Mouse (Mus musculus): Measurements from ENCODE around the gene Plin1.

Plin1 gene

DNA sequence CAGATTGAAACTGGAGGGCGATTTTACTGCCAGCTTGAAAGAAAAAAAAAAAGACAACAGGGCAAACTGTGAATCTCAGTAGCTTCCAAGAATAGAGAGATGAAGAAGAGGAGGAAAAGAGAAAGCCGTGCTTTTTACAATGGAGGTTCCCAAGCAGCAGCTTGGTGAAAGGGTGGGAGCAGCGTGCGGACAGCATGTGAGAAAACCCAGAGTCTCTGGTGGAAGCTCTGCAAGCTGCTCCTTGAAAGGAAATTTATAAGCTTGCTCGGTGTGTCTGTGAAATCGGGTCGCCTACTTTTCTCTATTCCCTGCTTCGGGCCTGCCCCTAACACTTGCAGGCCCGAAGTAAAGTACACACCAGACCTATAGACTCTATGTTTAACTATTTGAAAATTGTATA, 11.3 kb upstream of the Plin1 start:
- CTCF ChIA-PET, result interaction anchor here (0.6 to 3.4 kb wide), 7 partner anchors 16 to 486 kb away, joined by 3 to 32 read pairs (median 3); no protein-coding TSS in a partner anchor
- POLR2A ChIA-PET, result interaction anchor here in 3 of 4 experiments (0.6 to 1.5 kb wide), 6 partner anchors 20 to 738 kb away, joined by 3 to 9 read pairs (median 4); no protein-coding TSS in a partner anchor

GRCm38 (mm10) chr7:79742659-79743536, 10.2 kb upstream of the Plin1 start, which contains the start of the genes Pex11a and Wdr93:
TSS of gene Pex11a (minus strand) at chr7:79743131.
TSS of gene Wdr93 (plus strand) at chr7:79743163.
- POLR2A ChIA-PET, result interaction anchor here in 3 of 4 experiments (0.7 to 1.8 kb wide), 10 partner anchors 11 to 554 kb away, joined by 3 to 6 read pairs (median 4); no protein-coding TSS in a partner anchor
- CTCF ChIA-PET, result interaction anchor here (0.6 to 3.4 kb wide), 12 partner anchors 12 to 758 kb away, joined by 3 to 32 read pairs (median 3); no protein-coding TSS in a partner anchor

DNA sequence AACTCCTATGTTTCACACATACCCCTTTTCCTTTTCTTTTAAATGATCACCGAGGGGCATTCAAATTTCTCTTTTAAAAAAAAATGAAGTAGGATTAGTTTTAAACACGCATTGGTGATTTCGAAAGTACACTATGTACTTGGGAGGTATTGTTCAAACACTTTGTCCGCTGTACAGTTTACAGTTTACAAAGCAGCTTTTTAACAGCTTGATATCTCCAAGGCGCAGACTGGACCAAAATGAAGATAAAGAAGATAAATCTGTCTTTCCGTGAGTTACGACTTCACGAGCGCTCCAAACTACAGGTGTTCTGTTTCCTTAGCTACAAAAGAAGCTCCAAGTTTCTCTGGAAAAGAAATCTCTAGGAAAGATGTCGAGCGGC, 9.6 kb upstream of the Plin1 start:
- CTCF ChIA-PET, result interaction anchor here in 3 of 4 experiments (0.8 to 3.4 kb wide), 5 partner anchors 11 to 274 kb away, joined by 3 to 32 read pairs (median 4); no protein-coding TSS in a partner anchor
- POLR2A ChIA-PET, result interaction anchor here in 2 of 4 experiments (1.1 to 1.8 kb wide), 4 partner anchors 11 to 232 kb away, joined by 3 to 6 read pairs (median 4); no protein-coding TSS in a partner anchor

GRCm38 (mm10) chr7:79740279-79740678, 7.6 kb upstream of the Plin1 start:
- ChIA-PET POLR2A (no interaction called here), CTCF (interaction anchor here in 1 of 4 experiments (3.1 kb wide), 1 partner anchor 12 kb away, joined by 11 read pairs; no protein-coding TSS in a partner anchor)

- ChIA-PET POLR2A (no interaction called here), CTCF (interaction anchor here (0.6 to 3.1 kb wide), 4 partner anchors 11 to 944 kb away, joined by 3 to 11 read pairs (median 4); no protein-coding TSS in a partner anchor)
Observed at GRCm38 (mm10) chr7:79738913-79739312, 6.2 kb upstream of the Plin1 start.

DNA sequence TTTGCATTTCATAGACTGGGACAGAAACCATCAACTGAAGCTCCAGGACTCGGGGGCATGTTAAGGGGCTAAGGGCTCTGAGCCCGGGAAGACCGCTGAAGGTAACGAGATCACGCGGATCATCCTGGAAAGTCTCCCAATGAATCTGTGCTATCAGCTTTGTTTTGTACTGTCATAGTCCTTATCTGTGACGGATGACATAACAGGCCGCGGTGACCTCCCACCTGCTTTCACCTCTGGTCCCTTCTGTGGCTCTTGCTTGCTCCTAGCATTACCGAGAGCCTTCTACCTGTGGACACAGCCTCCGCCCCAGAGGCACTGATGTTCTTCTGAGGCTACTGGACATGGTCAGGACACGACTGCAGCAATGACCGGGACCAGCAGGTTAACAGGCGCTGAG, 3.8 kb upstream of the Plin1 start:
- ChIA-PET CTCF (interaction anchor here in 1 of 4 experiments (1.5 kb wide), 1 partner anchor 8 kb away, joined by 9 read pairs; no protein-coding TSS in a partner anchor), POLR2A (no interaction called here)

DNA sequence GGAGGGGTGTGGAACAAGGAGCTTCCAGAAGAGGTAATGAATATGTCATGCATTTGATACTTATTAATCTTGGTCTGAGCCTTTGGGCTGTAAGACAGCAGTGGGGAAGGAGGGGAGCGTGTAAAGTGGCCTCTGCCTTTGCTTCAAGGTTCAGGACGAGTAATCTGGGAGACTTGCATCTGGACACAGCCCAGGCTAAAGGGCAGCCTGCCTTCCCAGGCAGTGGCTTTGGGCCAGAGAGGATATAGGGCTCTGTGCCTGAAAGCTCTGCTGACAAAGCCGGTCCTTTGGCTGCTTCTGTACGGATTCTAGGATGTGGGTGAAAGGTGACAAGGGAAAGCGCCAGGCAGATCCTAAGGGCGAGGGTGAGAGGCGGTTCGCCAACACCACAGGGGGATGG, 1.9 kb upstream of the Plin1 start:
- POLR2A ChIA-PET, result no interaction called here
- CTCF ChIA-PET, result no interaction called here

GRCm38 (mm10) chr7:79731438-79731837, 1.3 kb downstream of the Plin1 start:
- ChIA-PET POLR2A (interaction anchor here in 2 of 4 experiments (0.7 to 1.6 kb wide), 5 partner anchors 10 to 242 kb away, joined by 3 to 4 read pairs (median 3); no protein-coding TSS in a partner anchor), CTCF (interaction anchor here (0.6 to 1.6 kb wide), 9 partner anchors 10 to 261 kb away, joined by 3 to 5 read pairs (median 3); partner anchors contain the start of genes Kif7 (in 1 of the 4) and Pex11a (in 1 of the 4))

GRCm38 (mm10) chr7:79729743-79730370, 2.8 kb downstream of the Plin1 start:
- ChIA-PET POLR2A (interaction anchor here in 2 of 4 experiments (0.5 to 2.1 kb wide), 4 partner anchors 10 to 222 kb away, joined by 3 to 7 read pairs (median 6); no protein-coding TSS in a partner anchor), CTCF (interaction anchor here (0.6 to 3.7 kb wide), 61 partner anchors 9 to 906 kb away, joined by 3 to 64 read pairs (median 5); partner anchors contain the start of genes Kif7 (in 2 of the 4), Pex11a (in 2 of the 4), Wdr93 (in 2 of the 4) and Rhcg (in 1 of the 4))

DNA sequence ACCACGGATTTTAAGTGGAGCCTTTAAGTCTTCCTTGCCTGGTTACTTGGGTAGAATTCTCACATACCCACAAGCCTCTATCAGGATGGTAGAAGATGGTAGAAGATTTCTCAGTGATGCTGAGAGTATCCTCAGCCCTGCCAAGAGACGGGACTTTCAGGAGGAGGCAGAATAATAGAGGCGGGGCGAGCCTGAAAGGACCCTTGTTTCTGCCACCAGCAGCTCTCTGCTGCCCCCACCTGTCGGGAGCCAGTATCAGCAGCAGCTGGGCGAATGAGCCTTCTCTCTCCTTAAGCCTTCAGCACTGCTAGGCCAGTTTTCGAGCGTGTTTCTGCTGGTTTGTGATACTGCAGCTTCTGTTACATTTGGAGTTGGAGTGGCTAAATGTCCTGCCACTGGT, 3.5 kb downstream of the Plin1 start:
- ChIA-PET CTCF (interaction anchor here (0.6 to 3.7 kb wide), 78 partner anchors 7 to 1078 kb away, joined by 3 to 64 read pairs (median 6); partner anchors contain the start of genes Kif7 (in 2 of the 4), Pex11a (in 2 of the 4), Wdr93 (in 2 of the 4) and Rhcg (in 1 of the 4)), POLR2A (interaction anchor here (0.5 to 2.1 kb wide), 12 partner anchors 9 to 223 kb away, joined by 3 to 7 read pairs (median 4); partner anchors contain the start of gene Ticrr (in 1 of the 4))

DNA sequence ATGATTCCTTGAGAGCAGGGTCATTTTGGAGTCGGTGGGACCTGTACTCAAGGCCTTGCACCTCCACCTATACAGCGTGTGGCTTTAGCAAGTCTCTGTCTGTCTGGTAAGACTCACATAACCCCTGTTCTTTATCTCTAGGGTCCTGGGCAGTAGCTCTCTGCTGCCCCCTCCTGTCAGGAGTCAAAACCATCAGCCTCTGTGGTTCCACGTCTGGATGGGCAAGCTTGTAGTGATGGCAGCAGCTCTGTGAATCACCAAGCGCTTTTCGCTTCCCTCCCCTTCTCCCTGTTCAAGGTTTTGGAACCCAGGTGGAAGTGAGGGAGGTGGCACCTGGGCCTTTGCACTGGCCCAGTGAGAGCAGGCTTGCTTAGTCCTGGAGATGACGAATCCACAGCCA, 4.5 kb downstream of the Plin1 start:
- POLR2A ChIA-PET, result interaction anchor here (0.5 to 2.1 kb wide), 22 partner anchors 8 to 247 kb away, joined by 3 to 7 read pairs (median 3); partner anchors contain the start of genes Kif7 (in 1 of the 4) and Ticrr (in 1 of the 4)
- CTCF ChIA-PET, result interaction anchor here (0.5 to 3.7 kb wide), 135 partner anchors 8 to 649 kb away, joined by 3 to 64 read pairs (median 4); partner anchors contain the start of genes Pex11a (in 3 of the 4), Wdr93 (in 3 of the 4), Kif7 (in 2 of the 4) and Rhcg (in 2 of the 4)

DNA sequence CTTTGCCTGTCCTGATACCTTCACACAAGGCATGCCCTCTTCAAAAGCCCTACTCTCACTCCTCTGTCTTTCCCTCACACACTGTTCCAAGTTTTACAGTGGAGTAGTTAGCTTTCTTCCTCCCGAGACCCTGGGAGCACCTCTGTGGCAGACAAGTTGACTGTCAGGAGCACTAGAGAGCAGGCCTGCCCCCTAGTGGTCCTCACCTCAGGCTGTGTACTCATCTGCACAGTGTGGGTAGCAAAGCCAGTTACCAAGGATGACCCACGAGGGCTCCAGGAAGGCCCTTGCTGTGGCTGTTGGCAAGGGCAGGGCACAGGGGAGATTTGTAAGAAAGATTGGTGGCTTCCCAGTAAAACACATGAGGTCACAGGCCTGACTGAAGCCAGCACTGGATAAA, 5.6 kb downstream of the Plin1 start:
- ChIA-PET CTCF (interaction anchor here (0.6 to 3.7 kb wide), 41 partner anchors 7 to 231 kb away, joined by 3 to 41 read pairs (median 4); partner anchors contain the start of genes Pex11a (in 3 of the 4), Wdr93 (in 3 of the 4), Kif7 (in 2 of the 4) and Ticrr (in 1 of the 4)), POLR2A (interaction anchor here in 2 of 4 experiments (0.5 to 1.4 kb wide), 7 partner anchors 27 to 528 kb away, joined by 3 read pairs; no protein-coding TSS in a partner anchor)

DNA sequence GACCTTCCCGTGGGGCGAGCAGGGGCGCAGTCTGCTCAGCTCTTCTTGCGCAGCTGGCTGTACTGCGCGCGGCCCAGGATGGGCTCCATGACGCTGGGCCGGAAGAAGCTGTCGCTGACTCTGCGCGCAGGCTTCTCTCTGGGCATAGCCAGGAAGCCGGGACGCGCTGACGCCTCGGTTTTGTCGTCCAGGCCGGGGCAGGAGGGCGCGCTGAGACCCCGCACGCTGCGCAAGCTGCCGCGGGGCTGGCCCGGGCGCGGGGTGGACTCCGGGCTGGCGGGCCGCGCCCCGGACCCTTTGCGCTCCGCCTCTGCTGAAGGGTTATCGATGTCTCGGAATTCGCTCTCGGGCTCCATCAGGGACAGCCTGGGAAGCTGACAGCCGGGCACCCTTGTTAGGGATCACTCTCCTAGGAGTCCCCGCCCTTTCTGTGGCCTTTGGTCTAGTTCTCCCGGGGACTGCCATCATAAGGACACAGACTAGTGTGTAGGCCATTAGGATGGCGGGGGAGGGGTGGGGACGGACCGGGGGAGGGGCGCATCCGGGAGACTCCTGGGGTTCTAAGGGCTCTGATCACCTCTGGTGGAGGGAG, 11.2 kb downstream of the Plin1 start:
- ChIA-PET CTCF (interaction anchor here in 3 of 4 experiments (0.6 to 3.2 kb wide), 9 partner anchors 7 to 1609 kb away, joined by 3 to 26 read pairs (median 3); partner anchors contain the start of gene Plin1 (in 1 of the 3)), POLR2A (interaction anchor here in 3 of 4 experiments (0.5 to 4.2 kb wide), 11 partner anchors 10 to 326 kb away, joined by 3 to 20 read pairs (median 4); partner anchors contain the start of gene Ticrr (in 1 of the 3))

DNA sequence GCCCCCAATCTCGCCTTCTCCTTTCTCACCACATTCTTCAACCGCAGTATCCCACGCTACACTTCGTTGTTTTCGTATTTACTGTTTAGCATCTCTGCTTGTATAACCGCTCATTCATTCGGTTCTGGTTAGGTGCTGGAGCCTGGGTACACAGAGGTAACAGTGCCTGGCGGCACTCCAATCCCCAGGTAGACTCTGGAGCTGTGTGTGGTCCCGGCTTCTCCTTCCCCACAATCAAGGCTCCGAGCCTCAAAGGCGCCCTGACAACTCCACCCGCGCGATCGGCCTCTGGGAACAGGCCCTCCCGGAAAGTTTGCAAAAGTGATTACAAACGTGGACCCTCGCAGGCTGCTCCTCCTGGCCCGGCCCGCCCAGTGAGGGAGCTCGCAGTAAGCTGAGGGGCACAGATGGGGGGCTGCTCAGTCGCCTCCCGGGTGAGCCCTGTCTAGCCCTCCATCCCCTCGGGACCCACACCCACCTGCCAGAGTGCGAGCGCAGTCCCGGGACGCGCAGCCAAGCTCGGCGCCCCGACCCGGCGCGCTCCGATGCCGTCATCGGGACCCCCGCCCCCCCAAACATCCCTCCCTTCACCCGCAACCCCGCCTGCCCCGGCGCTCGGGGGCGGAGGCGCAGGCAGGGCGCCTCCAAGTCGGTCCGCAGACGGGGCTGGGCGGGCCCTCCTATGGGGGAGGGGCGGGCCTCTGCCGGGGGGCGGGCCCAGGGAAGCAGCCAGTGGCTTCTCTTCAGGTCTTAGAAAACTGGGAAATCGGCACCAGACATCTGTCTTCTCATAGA, 17.3 kb downstream of the Plin1 start, which contains the start of gene Kif7:
Gene Kif7 (minus strand): TSS at position 534 of the 795 bp plus-strand sequence.
- CTCF ChIA-PET, result interaction anchor here (0.5 to 2.3 kb wide), 7 partner anchors 12 to 219 kb away, joined by 3 to 14 read pairs (median 6); no protein-coding TSS in a partner anchor
- POLR2A ChIA-PET, result interaction anchor here in 3 of 4 experiments (0.6 to 1.7 kb wide), 15 partner anchors 9 to 305 kb away, joined by 3 to 8 read pairs (median 4); partner anchors contain the start of gene Ticrr (in 2 of the 3)

DNA sequence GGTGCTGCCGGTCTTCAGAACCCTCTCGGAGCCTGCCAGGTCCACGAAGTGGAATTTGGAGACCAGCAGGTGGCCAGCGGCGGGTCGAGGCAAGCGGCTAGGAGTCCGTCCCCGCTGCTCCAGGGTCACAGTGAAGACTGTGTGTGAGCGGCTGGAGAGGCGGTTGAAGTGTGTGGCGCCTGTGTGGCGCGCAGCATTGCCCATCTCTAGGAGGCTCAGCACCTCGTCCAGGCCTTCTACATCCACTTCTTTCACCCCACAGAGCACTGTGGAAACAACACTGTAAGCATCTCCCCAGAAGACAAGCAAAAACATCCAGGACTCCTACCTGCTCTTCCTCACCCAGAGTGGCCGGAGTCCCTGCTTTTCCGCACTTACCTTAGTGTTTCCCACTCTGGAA, 21.9 kb downstream of the Plin1 start:
- ChIA-PET POLR2A (no interaction called here), CTCF (no interaction called here)

- POLR2A ChIA-PET, result interaction anchor here in 2 of 4 experiments (0.6 to 3.4 kb wide), 7 partner anchors 10 to 50 kb away, joined by 3 to 22 read pairs (median 4); partner anchors contain the start of gene Ticrr (in 1 of the 2)
Observed at GRCm38 (mm10) chr7:79710130-79710607, 22.5 kb downstream of the Plin1 start.

More at GRCm38 (mm10) chr7:79710130-79710607, 22.5 kb downstream of the Plin1 start:
- CTCF ChIA-PET, result interaction anchor here (0.7 to 1.6 kb wide), 12 partner anchors 10 to 536 kb away, joined by 3 to 15 read pairs (median 4); partner anchors contain the start of genes Ticrr (in 1 of the 4) and Ttll13 (in 1 of the 4)
